Mouse (Mus musculus) heart, postnatal 0 days (tissue): ENCODE results near the gene Lad1.

ENCODE experiments used
- CTCF ChIP-seq: IDR thresholded peaks from 2 replicates; pipeline ENCODE4 v1.5.1; 2016; ENCODE audit warnings: antibody characterized with exemption, control low read depth, low read depth
- EP300 ChIP-seq: IDR thresholded peaks from 2 replicates; pipeline ENCODE4 v1.6.1; 2016; ENCODE audit warnings: antibody characterized with exemption, low read depth

DNA sequence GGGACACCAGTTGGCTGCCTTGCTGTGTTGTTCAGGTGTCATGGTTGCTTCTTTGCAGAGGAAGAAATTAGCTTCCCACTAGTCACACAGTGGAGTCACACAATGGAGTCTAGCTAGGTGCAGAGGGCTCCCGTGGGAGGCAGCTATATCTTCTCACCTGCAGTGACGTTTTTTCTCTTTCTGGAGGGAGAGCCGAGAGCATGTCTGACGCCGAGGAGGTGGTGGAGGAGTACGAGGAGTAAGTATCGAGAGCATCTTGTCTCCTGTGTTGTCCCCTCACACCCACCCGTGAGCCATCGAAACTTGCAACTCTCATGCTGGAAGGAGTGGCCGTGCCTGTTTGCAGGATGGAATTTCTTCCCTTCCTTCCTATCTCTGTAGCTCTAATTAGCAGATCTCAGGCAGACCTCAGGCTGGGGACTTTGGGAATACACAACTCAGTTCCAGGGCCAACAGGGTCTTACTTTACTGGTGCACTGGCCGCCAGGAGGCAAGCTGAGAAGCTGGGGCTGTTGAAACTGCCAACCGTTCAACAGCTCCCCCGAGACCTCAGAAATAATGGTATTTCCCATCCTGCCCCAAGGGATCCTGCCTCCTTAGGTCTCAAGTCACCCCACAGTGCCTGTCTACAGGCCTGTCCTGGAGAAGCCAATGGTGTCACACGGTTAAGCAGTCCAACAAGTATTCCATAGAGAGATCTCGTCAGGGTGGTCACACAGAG, 22.4 kb downstream of the Lad1 start:
- TF ChIP-seq CTCF = no peak
- no peak for TF ChIP-seq EP300
